Mouse (Mus musculus) embryo, embryonic 10.5 days (tissue): ENCODE measurements around the gene Catsper4.

ENCODE experiments used
- DNase-seq: peaks from one replicate; pipeline ENCODE4 v3.0.0-alpha.2; 2015; ENCODE audit warnings: low spot score

Gene Catsper4

DNA sequence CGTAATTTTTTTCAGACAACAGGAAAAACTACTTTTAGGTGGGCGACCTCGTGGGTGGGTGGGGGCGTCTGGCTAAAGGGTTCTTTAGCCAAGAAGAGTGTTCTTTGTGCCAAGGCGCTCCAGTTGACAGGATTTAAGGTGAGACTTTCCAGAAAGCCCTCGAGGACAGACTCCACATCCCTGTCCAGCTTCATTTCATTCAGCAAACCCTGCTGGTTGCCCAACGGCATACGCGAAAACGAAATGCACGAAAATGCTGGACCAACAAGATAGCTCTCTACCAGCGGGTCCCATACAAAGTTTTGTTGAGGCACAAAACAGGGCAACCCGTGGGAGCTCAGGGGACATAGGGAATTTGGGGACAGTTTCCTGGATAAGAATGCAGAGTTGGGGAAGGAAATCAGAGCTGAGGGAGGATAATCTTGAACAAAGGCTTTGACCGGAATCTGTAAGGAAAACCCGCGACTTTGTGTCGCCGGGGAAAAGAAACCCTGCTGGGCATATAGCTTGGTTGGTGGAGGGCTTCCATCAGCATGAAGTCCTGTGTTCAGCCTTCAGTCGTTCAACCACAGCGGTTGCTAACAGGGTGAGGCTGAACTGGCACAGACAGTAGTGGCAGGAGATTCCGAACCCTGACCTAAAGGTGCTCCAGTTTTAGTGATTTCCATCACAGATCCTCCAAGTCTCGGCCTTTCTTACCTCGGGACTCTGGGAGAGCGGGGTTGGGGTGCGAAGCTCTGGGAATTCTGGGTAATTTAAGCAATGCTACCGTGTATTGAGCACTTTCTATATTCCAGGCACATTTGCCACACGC lies 23.1 kb upstream of the Catsper4 start:
- DNase-seq: peak; percentile 65

DNA sequence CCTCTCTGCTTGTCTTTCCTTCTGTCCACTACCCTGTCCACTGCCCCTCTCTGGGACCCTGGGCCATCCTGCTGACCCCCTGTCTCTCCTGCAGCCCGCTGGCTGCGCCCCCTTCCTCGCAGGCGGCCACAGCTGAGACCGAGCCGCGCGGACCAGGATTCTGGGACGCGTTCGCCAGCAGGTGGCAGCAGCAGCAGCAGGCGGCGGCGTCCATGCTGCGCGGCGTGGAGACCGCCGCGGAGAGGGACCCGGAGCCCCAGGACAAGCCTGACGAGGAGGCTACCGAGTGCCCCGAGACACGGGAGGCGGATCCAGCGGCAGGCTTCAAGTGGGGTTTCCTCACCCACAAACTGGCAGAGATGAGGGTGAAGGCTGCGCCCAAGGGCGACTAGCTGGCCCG lies 22.5 kb upstream of the Catsper4 start:
- DNase-seq: peak; percentile 79

DNA sequence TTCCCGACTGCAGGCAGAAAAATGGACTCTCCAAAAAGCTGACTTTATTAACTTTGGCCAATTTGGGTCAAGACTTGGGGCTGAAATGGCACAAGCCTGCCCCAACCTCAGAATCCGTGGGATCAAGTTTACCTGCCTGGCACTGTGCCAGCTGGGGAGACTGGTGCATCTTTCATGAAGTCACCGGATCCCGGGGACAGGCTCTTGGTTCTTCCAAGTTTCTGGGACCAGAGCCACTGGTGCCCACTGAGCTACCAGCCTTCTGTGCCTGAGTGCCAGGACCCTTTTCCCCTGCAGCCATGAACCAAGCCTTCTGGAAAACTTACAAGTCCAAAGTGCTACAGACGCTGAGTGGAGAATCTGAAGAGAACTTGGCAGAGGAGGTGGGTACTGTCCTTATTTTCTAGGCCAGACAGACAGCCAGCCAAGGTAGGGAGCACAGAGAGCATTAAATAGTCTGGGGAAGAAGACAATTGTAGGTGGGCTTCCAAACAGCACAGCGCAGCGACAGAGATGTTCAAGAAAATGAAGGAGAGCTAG lies 19.6 kb upstream of the Catsper4 start, which contains the start of gene Gm30191:
Gene Gm30191, plus strand, starts transcription at position 217 of the 540 bp plus-strand sequence.
- DNase-seq: no peak

DNA sequence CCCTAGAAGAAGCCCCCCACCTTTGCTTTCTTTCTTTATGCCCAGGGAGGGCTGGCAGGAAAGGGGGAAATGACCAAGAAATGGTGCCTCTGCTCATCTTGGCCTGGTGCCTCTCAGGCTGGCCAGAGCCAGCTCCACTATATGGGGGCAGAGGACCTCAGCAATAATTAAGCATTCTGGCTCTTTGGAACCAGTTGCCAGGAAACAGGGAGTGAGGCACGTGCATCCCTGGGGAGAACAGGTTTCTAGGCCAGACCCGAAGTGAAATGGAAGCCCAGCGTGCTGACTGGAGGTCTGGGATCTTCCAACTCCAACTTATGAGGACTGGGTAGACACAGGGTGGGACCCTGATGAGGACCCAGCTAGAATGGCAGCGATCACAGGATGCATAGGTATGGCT lies 19.1 kb upstream of the Catsper4 start:
- no peak for DNase-seq

DNA sequence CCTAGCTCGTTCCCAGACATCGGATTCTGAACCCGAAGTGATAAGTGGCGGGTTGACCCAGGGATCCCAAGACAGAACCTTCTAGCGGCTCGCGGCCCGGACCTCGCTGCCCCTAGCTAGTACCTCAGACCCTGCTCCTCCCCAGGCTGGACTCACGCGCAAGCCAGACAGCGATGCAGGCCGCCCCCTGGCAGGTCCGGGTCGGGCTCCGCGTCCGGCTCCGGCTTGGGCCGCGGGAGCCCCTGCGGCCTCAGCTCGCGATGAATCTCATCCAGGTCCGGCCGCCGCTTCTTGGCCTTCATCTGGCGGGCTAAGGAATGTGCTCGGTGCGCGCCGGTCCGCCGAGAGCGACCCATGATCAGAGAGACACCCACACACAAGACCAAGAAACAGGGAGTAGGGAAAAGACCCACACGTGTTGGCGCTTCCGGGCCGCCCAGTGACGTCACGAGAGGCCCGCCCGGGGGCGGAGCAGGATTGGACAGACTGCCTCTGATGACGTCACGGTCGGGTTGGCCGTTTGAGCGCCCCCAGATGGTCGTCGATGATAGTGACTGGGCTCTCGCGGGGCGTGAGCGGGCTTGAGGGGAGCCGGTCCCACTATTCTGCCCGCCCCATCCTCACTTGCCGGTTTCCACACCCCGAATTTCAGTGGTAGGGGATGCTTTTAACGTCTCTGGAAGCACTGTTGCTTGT lies 18.1 kb upstream of the Catsper4 start, which contains the start of gene Zfp593:
Gene Zfp593, minus strand, starts transcription at position 445 of the 696 bp plus-strand sequence.
- peak; percentile 96 for DNase-seq

DNA sequence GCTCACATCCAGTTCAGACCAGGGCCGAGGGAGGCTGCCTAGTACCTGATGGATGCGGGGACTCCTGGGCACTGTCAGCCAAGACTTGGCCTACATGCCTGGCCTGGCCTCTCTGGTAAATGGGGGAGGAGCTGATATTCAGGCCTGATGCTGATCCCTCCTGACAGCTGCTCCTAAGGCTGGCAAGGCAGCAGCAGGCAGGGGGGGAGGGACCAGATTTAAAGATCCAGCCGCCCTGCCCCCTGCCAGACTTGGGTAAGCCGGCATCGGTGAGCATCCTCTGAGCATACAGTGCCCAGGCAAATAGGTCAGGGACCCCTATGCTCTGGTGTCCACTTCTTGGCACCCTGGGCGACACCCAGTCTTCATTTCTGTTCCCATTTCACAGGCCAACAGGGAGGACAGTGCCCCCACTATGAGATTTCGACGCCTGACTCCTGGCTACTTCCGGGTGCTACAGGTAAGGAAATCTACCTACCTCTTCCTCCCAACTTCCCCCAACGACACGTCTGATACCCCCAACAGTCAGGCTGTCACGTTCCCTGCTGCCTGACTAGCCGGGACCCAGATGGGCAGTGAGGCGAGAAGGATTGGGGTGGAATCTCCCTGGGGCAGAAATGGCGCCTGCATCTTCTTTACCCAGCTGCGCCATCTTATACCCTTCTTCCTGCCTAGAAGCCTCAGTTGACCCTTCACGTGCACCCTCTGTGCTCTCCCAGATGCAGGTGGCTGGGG lies 16.5 kb upstream of the Catsper4 start, which contains the start of gene E130218I03Rik:
Gene E130218I03Rik, plus strand, starts transcription at position 147 of the 735 bp plus-strand sequence.
- no peak for DNase-seq

DNA sequence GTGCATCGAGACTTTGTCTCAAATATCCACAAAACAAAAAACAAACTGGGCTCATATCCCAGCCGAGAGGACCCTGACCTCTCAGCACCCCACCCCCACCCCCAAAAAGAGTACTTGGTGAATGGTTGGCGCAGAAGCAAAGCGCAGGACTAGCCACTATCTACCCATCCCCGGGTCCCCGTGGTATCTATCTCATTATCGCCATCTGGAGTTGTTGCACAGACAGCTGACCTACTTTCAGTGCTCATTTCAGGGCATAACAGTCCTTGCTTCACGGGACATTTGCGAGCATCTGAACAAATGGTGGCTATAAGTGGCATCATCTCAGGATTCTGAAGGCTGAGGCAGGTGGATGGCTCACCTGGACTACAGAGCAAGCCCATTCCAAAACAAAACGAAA lies 11.5 kb upstream of the Catsper4 start:
- DNase-seq: peak; percentile 13

DNA sequence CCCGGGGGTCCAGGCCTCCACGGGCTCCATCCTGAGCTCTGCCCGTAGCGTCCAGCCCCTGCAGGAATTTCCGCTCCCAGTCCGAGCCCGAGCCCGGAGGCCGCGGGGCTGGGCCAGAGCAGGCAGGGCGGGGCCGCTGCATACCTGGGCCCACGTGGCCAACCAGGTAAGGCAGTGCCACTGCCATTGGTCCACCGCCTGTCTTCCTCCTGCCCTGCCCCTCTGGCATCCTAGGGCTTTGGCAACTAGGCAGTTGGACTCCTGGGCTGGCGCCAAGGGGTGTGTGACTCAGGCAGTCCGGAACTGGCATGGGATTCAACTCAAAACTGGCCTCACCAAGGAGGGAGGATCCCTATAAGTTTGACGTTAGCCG lies 11.1 kb upstream of the Catsper4 start, which contains the start of gene Cnksr1:
Gene Cnksr1, minus strand, starts transcription at position 121 of the 373 bp plus-strand sequence.
- DNase-seq: peak; percentile 21

DNA sequence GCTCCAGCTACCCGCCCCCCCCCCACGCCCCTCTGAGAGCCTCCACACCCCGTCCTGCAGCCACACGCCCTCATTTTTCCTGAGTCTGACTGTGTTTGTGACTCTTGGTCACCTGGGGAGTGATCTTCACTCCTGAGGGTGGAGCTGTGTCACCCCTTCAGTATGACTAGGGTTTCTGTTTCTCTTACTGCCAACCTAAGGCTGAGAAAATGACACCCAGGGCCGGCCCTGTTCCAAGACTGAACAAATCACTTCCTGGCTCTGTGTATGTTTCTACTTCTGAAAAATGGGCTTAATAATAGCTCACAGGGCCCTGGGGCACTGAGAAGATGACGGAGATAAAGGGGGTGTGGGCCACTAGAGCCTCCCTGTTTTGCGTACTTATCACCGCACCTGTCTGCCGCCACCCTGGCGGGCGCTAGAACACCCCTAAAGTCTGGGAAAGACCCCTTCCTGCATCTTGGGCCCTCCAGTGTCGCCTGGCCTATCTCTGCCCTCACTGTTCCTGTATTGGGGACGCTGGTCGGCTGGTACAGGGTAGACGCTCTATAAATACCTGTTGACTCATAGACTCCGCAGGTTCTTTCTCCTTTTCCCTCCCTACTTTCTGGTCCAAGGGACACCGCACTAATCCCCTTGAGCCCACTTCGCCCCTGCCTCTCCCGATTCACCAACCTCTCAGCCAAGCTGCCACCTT lies 10.5 kb upstream of the Catsper4 start:
- DNase-seq: no peak

DNA sequence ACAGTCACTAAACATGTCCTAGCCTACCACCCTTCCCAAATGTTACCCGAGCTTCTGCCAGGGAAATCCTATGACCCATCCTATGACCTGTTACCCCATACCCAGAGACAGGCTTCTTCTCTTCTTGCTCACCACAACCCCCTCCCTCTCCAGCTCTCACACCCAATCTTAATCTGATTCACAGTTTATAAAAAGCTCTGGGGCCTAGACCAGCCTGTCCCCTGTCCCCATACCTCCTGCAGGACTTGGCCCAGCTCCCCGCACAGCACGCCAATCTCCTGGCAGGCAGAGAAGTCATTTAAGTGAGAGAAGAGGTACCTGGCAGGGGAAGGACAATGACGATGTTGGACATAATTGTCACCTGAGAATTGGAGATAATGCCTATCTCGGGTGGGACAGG lies 7.7 kb upstream of the Catsper4 start:
- DNase-seq: no peak

DNA sequence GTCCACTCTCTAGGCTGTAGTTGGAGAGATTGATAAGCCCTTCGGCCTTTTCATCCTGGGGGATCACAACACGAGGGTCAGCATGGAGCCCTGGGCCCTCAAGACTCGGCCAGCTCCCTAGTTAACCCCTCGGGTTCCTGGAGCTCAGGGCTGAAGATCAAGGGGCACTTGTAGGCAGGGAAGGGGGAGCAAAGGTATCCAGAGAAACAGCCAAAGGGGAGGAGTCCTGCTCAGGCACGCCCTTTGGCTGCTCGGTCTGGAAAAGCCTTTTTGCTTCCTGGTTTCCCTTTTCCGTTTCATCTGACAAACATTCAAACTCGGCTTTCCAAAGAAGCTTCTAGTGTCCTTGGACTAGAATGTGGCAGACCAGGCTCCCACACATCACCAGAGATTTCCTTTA lies 3.2 kb upstream of the Catsper4 start:
- no peak for DNase-seq

DNA sequence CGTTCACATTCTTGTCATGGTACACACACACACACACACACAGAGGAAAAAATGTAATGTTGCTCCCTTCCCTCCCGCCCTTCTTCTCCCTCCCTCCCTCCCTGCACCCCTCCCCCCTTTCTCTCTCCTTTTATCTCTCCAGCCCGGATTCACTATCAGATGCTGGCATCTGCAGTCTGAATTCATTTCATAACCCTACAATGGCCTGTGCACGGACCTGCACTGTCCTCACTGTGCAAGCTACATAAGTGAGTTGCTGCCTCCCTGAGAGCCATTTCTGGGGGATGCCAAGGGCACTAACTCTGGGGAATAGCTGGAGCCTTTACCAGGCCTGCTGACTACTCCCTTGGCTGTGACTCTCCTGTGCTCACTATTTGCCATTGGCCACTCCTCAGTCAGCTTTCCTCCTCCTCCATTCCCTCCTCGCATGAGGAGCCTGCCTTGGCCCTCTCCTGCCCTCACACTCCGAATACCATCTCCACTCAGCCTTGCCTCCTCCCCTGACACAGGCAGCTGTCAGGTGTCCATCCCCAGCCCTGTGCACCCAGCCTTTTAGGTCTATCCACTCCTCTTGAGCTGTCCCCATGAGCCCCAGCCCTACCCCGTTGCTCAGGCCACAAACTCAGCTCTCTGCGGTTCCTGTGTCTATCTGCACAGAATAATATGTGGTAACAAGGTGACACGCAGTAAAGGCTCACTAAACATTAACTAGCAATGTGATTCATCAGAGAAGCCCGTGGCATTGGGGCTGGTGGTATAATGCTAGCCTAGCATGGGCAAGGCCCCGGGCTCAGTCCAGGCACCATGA lies 4.2 kb downstream of the Catsper4 start:
- no peak for DNase-seq

DNA sequence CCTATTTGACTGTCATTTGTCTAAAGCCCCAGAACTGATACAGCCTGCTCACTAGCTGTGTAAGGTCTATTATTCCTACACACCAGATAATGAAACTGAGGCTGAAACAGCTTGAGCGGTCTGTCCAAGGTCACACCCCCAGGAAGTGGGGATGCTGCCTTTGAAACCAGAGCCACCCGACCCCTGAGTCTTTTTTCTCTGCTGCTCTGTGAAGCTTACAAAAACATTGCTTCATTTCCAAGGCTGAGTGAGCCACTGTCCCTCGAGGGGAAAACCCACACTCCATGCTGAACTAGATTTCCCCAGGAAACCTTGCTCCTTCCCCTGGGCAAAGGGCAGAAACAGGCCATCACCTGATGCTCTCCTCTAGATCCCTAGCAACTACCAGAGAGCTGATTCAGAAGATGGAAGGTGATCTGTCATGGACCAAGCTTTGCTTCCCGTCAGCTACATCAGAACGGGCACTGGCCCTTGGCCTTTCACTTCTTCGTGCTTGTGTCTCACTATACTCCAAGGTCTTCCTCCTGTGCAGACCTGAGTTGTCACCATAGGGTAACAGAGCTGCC lies 20.6 kb downstream of the Catsper4 start:
- DNase-seq: peak; percentile 13

DNA sequence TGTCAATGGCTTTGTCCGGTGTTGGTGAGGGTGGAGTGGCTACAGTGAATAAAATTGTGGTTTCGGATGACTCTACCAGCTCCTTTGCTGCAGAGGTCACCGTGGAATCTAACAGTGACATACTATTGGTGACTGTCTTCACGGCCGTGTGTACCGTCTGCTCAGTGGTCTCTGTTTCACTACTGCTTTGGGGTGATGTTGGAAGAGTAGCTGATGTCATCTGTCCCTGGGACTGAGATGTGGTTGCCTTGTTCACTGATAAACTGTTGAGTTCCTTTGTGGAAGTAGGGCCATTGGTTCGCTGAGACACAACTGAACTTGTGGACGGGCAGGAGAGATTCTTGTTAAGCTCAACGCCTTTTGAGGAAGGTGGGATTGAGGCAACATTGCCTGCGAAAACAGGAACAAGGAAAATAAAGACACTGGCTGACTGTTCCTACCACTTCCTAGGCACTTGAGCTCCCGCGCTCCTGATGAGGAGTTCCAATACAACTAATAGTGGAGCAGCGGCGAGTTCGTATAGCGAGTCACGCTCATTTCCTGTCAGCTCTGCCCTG lies 23.8 kb downstream of the Catsper4 start:
- no peak for DNase-seq

DNA sequence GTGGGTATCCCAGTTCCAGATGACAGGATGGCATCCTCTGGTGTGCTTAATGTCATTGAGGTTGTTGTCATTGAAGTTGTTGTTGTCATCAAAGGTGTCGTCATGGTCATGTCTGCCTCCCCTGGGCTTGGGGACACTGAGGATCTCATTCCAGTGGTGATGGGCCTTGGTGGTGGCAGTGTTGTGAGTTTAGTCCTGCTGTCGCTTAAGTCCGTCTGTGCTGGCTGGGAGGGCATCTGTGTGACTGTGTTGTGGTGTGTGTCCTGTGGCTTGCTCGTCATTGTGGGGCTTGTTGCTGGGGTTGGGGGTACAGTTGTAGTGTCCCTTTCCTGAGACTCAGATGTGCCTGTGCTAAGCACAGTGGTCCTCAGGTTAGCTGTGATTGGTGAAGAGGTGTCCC lies 24.3 kb downstream of the Catsper4 start, which contains the start of gene Gm7534:
Gene Gm7534, minus strand, starts transcription at position 101 of the 400 bp plus-strand sequence.
- no peak for DNase-seq

DNA sequence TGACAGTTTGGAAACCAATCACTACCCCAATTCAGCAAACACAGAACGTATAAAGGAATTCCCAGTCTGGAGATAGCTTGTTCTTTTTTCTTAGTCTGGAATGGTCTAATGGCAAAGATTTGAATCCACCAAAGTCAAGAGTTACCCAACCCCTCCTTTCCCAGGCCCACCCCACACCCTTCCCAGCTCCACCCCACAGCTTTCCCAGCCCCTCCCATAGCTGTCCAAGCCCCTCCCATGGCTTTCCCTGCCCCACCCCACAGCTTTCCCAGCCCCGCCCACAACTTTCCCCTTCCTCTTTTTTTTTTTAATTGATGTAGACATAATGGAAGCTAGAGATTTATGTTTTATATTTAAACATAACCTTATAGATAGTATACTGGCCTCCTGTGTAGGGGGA lies 27.8 kb downstream of the Catsper4 start:
- DNase-seq: no peak

DNA sequence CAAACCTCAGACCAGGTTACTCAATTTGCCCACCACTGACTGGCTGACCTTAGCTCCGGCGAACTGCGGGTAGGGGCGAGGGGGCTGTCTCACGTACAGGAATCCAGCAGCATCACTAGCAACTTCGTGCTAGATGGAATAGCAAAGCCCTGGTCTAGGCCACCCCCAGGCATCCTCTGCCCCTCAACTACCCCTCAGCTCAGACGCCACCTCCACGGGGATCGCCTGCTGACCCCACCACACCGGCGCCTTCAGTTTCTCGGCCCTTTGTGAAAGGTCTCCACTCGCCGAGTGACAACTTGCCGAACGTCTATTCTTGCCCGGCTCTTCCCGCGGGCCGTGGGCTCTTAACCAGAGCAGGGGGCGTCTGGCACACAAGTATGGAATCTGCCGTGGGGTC lies 40.9 kb downstream of the Catsper4 start:
- DNase-seq: no peak

DNA sequence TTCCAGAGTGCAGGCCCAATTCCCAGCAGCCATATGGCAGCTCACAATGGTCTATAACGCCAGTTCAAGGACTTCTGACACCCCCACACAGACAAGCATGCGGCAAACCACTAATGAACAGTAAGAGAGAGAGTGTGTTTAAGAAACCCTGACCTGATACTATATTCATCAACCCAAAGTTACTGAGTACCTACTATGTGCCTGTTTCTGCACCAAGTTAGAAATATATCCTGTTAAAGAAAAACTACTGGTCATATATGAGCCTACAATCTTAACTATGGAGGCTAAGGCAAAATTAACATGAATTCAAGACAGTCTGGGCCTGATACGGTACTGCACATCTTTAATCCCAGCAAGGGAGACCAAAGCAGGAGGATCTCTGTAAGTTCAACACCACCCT lies 41.6 kb downstream of the Catsper4 start:
- no peak for DNase-seq

DNA sequence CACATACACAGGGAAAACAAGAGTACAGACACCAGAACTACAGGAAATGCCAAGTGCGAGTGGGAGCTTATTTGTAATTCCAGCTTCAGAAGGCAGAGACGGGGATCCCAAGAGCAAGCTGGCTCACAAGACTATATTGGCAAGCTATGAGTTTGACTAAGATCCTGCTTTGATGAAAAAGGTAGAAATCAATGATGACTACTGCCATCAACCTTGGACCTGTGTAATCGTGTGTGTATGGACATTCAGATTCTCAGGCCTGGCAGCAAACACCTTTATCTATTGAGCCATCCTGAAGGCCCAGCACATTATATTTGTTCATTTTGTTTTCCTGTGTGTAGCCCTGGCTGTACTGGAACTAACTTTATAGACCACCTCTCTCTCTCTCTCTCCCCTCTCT lies 43.5 kb downstream of the Catsper4 start:
- no peak for DNase-seq

DNA sequence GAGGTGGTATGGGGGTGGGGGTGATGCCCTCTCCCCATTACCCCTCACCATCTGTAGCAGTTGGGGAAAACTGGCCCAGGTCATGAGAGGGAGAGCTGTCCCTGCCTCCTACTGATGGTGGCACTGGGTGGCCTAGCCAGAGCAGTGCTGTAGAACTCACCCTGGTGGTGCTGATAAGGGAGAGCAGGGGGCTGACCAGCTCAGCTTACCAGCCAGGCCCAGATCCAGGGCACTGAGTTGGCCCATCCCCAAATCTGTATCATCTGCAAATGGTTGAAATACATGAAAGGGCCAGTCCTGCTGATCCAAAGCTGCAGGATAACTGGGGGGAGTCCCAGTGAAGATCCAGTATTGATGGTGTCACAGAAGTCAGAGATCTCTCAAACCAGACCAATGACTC lies 45.4 kb downstream of the Catsper4 start:
- no peak for DNase-seq
